Mouse (Mus musculus): ENCODE measurements around the gene Rac1.

GRCm38 (mm10) chr5:143558731-143559130 lies 30.9 kb upstream of the Rac1 start:
- TF ChIP-seq CTCF (IDR thresholded peaks at IDR 0.05; ENCODE audit: borderline replicate concordance, extremely low read depth, insufficient read depth, insufficient read length) (no peak), POLR2A (IDR thresholded peaks at IDR 0.05; ENCODE audit: borderline replicate concordance, extremely low read depth, insufficient read depth, insufficient read length, poor library complexity, severe bottlenecking) (no peak)

Data from brain, embryonic 14.5 days (tissue).